Comparison of ENCODE assay signal across 15 mouse cellular contexts in genomic region chr12:77674352-77674751, GRCm38 (mm10).
DNase-seq lines count a peak whose midpoint lies in the region; ATAC-seq and TF ChIP-seq lines count a peak whose summit lies in the region.
"Had no signal": no experiment of that assay in that cellular context is flagged by ENCODE, and none has a peak within 500 bp of the region (broad histone marks: within the 10 kb centered on the region; RNA-seq: fewer than 3 reads in every experiment).

No protein-coding gene starts in this region.

- 54% methylated on average over 2 of the region's 2 CpGs for WGBS in embryonic facial prominence, embryonic 11.5 days
- 62% methylated on average over 2 of the region's 2 CpGs for WGBS in embryonic facial prominence, embryonic 10.5 days
- WGBS in kidney, embryonic 15.5 days, result 41% methylated on average over 2 of the region's 2 CpGs
- WGBS in kidney, postnatal 0 days, result 41% methylated on average over 2 of the region's 2 CpGs

- no peaks in the 10 kb centered on the region for H3K9me3 ChIP-seq in embryonic facial prominence, embryonic 11.5 days (replicated peaks; ENCODE audit: control insufficient read depth, low read length)
- no peaks in the 10 kb centered on the region for H3K9me3 ChIP-seq in embryonic facial prominence, embryonic 10.5 days
- H3K9me3 ChIP-seq in kidney, embryonic 15.5 days (replicated peaks), result no peaks in the 10 kb centered on the region
- no peaks in the 10 kb centered on the region for H3K9me3 ChIP-seq in kidney, postnatal 0 days (replicated peaks; ENCODE audit: low read length)
- H3K9me3 ChIP-seq: embryonic facial prominence, embryonic 13.5 days; embryonic facial prominence, embryonic 15.5 days; forebrain, embryonic 10.5 days; forebrain, embryonic 12.5 days had no signal

- H3K4me2 ChIP-seq in embryonic facial prominence, embryonic 11.5 days (ENCODE audit: low read depth, low read length), result no peak overlapping the region
- no peak overlapping the region for H3K4me2 ChIP-seq in kidney, embryonic 15.5 days
- no peak overlapping the region for H3K4me2 ChIP-seq in kidney, postnatal 0 days (ENCODE audit: low read length)
- H3K4me2 ChIP-seq: embryonic facial prominence, embryonic 13.5 days; embryonic facial prominence, embryonic 15.5 days; forebrain, embryonic 12.5 days had no signal

- no peaks in the 10 kb centered on the region for H3K36me3 ChIP-seq in embryonic facial prominence, embryonic 11.5 days (replicated peaks; ENCODE audit: control insufficient read depth, insufficient read depth, low read depth, low read length)
- no peaks in the 10 kb centered on the region for H3K36me3 ChIP-seq in embryonic facial prominence, embryonic 10.5 days (replicated peaks)
- no peaks in the 10 kb centered on the region for H3K36me3 ChIP-seq in kidney, embryonic 15.5 days
- H3K36me3 ChIP-seq in kidney, postnatal 0 days (ENCODE audit: insufficient read depth, low read length), result no peaks in the 10 kb centered on the region
- H3K36me3 ChIP-seq: embryonic facial prominence, embryonic 13.5 days; embryonic facial prominence, embryonic 15.5 days; forebrain, embryonic 10.5 days; forebrain, embryonic 12.5 days had no signal

- H3K27me3 ChIP-seq in embryonic facial prominence, embryonic 11.5 days (ENCODE audit: control insufficient read depth, insufficient read depth, low read length), result no peaks in the 10 kb centered on the region
- 0 out of 2 replicates have a peak, but pooled peaks cover 4% of the 10 kb centered on the region for H3K27me3 ChIP-seq in embryonic facial prominence, embryonic 10.5 days (replicated peaks; ENCODE audit: low read depth, poor library complexity, severe bottlenecking)
- 0 out of 2 replicates have a peak, but pooled peaks cover 3% of the 10 kb centered on the region for H3K27me3 ChIP-seq in kidney, embryonic 15.5 days
- H3K27me3 ChIP-seq in kidney, postnatal 0 days (ENCODE audit: insufficient read depth, low read length), result 0 out of 2 replicates have a peak, but pooled peaks cover 4% of the 10 kb centered on the region
- H3K27me3 ChIP-seq: embryonic facial prominence, embryonic 15.5 days; forebrain, embryonic 12.5 days had no signal

- H3K27ac ChIP-seq in embryonic facial prominence, embryonic 11.5 days (replicated peaks; ENCODE audit: low read depth, low read length), result no peak overlapping the region
- no peak overlapping the region for H3K27ac ChIP-seq in embryonic facial prominence, embryonic 10.5 days (replicated peaks)
- H3K27ac ChIP-seq in kidney, embryonic 15.5 days, result no peak overlapping the region
- no peak overlapping the region for H3K27ac ChIP-seq in kidney, postnatal 0 days
- H3K27ac ChIP-seq: embryonic facial prominence, embryonic 13.5 days; embryonic facial prominence, embryonic 15.5 days; forebrain, embryonic 10.5 days; forebrain, embryonic 12.5 days had no signal

- no peak for TF ChIP-seq CTCF in kidney, postnatal 0 days (IDR thresholded peaks at IDR 0.05; ENCODE audit: low read depth)

- 0 out of 2 replicates have a peak, but pooled peaks have one; percentile 27 for ATAC-seq in embryonic facial prominence, embryonic 11.5 days (replicated peaks; ENCODE audit: insufficient number of reproducible peaks, low FRiP score, low TSS enrichment, low read depth)
- peak; percentile 45; the same call in 1 of the 2 replicates for ATAC-seq in kidney, embryonic 15.5 days (replicated peaks; ENCODE audit: low FRiP score)
- 0 out of 2 replicates have a peak, but pooled peaks have one; percentile 17 for ATAC-seq in kidney, postnatal 0 days (replicated peaks; ENCODE audit: low FRiP score, low read depth)
- ATAC-seq: forebrain, embryonic 14.5 days; forebrain, embryonic 16.5 days had no signal

- H3K4me3 ChIP-seq in embryonic facial prominence, embryonic 11.5 days (ENCODE audit: low read depth, low read length), result no peak overlapping the region
- no peak overlapping the region for H3K4me3 ChIP-seq in embryonic facial prominence, embryonic 10.5 days
- no peak overlapping the region for H3K4me3 ChIP-seq in kidney, embryonic 15.5 days (replicated peaks)
- H3K4me3 ChIP-seq in kidney, postnatal 0 days (replicated peaks; ENCODE audit: low read depth, low read length), result no peak overlapping the region
- H3K4me3 ChIP-seq: embryonic facial prominence, embryonic 13.5 days; embryonic facial prominence, embryonic 15.5 days; erythroblast, embryonic 14.5 days; forebrain, embryonic 10.5 days; forebrain, embryonic 12.5 days had no signal

- H3K9ac ChIP-seq in embryonic facial prominence, embryonic 11.5 days (replicated peaks; ENCODE audit: low read length), result no peak overlapping the region
- H3K9ac ChIP-seq in kidney, embryonic 15.5 days, result no peak overlapping the region
- no peak overlapping the region for H3K9ac ChIP-seq in kidney, postnatal 0 days (ENCODE audit: low read depth, low read length)
- H3K9ac ChIP-seq: embryonic facial prominence, embryonic 13.5 days; embryonic facial prominence, embryonic 15.5 days; forebrain, embryonic 12.5 days had no signal

- no peak for DNase-seq in embryonic facial prominence, embryonic 11.5 days (ENCODE audit: low spot score)
- no peak for DNase-seq in embryonic facial prominence, embryonic 10.5 days (ENCODE audit: low spot score)
- DNase-seq in kidney, adult 8-10 months, result no peak
- no peak for DNase-seq in kidney, postnatal 0 days (ENCODE audit: low spot score)
- DNase-seq in kidney, adult 9 months, result no peak
- no peak for DNase-seq in frontal cortex, postnatal 10 days (ENCODE audit: low spot score in 2 of 2)
- DNase-seq: cerebellum, adult 9-11 months had no signal

- H3K4me1 ChIP-seq in embryonic facial prominence, embryonic 11.5 days (ENCODE audit: control insufficient read depth, insufficient read depth, low read length), result no peaks in the 10 kb centered on the region
- peaks cover 26% of the 10 kb centered on the region for H3K4me1 ChIP-seq in embryonic facial prominence, embryonic 10.5 days
- 0 out of 2 replicates have a peak, but pooled peaks cover 3% of the 10 kb centered on the region for H3K4me1 ChIP-seq in kidney, embryonic 15.5 days
- H3K4me1 ChIP-seq in kidney, postnatal 0 days (replicated peaks; ENCODE audit: insufficient read depth, low read length), result no peaks in the 10 kb centered on the region
- H3K4me1 ChIP-seq: embryonic facial prominence, embryonic 15.5 days had no signal
